Mouse (Mus musculus) frontal cortex, postnatal 14 days (tissue): ENCODE results near the gene Pon3.
"Not testable (repeated sequence)": the region's sequence is repeated elsewhere in the genome, so short reads cannot be mapped to it uniquely, and the experiment has no call there.

Source experiments
- DNase-seq, 2 experiments: peaks; one replicate each; pipeline ENCODE4 v3.0.0; 2022; ENCODE audit warnings: low spot score in 2 of 2

Pon3 gene

GRCm38 (mm10) chr6:5254869-5255268 is 1.2 kb downstream of the Pon3 start:
- DNase-seq = no peak

- no peak for DNase-seq
Observed at GRCm38 (mm10) chr6:5245926-5246325, 10.2 kb downstream of the Pon3 start.

- no peak for DNase-seq
Observed at GRCm38 (mm10) chr6:5238799-5239198, 17.3 kb downstream of the Pon3 start.

GRCm38 (mm10) chr6:5237510-5237909 is 18.6 kb downstream of the Pon3 start:
- DNase-seq = no peak

GRCm38 (mm10) chr6:5236843-5237371 is 19.2 kb downstream of the Pon3 start:
- no peak for DNase-seq

GRCm38 (mm10) chr6:5234563-5234962 is 21.5 kb downstream of the Pon3 start:
- no peak for DNase-seq

- DNase-seq = no peak
Observed at GRCm38 (mm10) chr6:5233812-5234211, 22.3 kb downstream of the Pon3 start.

GRCm38 (mm10) chr6:5232022-5232421 is 24.1 kb downstream of the Pon3 start:
- no peak for DNase-seq

GRCm38 (mm10) chr6:5230261-5230660 is 25.8 kb downstream of the Pon3 start:
- no peak for DNase-seq

GRCm38 (mm10) chr6:5223551-5223950 is 32.5 kb downstream of the Pon3 start:
- DNase-seq = not testable (repeated sequence)

- DNase-seq = no peak
Observed at GRCm38 (mm10) chr6:5222080-5222479, 34.0 kb downstream of the Pon3 start.

- DNase-seq = no peak
Observed at GRCm38 (mm10) chr6:5218190-5218589, 37.9 kb downstream of the Pon3 start.

GRCm38 (mm10) chr6:5207817-5208216 is 48.3 kb downstream of the Pon3 start:
- no peak for DNase-seq

GRCm38 (mm10) chr6:5199916-5200315 is 56.2 kb downstream of the Pon3 start:
- no peak for DNase-seq

GRCm38 (mm10) chr6:5199376-5199905 is 56.6 kb downstream of the Pon3 start:
- DNase-seq = no peak

- DNase-seq = no peak
Observed at GRCm38 (mm10) chr6:5198590-5198989, 57.5 kb downstream of the Pon3 start.

GRCm38 (mm10) chr6:5193693-5194092 is 62.4 kb downstream of the Pon3 start, which contains the start of gene Pon1:
Gene Pon1, minus strand, starts transcription at chr6:5193946.
- no peak for DNase-seq

GRCm38 (mm10) chr6:5190761-5191160 is 65.3 kb downstream of the Pon3 start:
- DNase-seq = no peak

GRCm38 (mm10) chr6:5189507-5189906 is 66.6 kb downstream of the Pon3 start:
- no peak for DNase-seq

- no peak for DNase-seq
Observed at GRCm38 (mm10) chr6:5188938-5189337, 67.1 kb downstream of the Pon3 start.

- no peak for DNase-seq
Observed at GRCm38 (mm10) chr6:5188036-5188435, 68.0 kb downstream of the Pon3 start.

- DNase-seq = no peak
Observed at GRCm38 (mm10) chr6:5187586-5187985, 68.5 kb downstream of the Pon3 start.

- DNase-seq = no peak
Observed at GRCm38 (mm10) chr6:5186229-5186950, 69.7 kb downstream of the Pon3 start.
